Mouse (Mus musculus) hindbrain, embryonic 16.5 days (tissue): ENCODE results near the gene Cd300a. TPM values are rescaled to one million over a fixed set of nuclear protein-coding genes. Genes with fewer than 3 reads are reported as not detected.

Experiments used
- ATAC-seq: fragments of 200-750 bp; cut with Nextera tagmentation; 2 replicates; pipeline ENCODE4 v1.8.0; 2017; ENCODE audit warnings: moderate TSS enrichment, moderate library complexity
- H3K27ac ChIP-seq: fragments of 300-500 bp; sonication (generic); 2 replicates; pipeline ENCODE4 v1.5.1; 2014; ENCODE audit warnings: low read depth, mild to moderate bottlenecking, control low read depth, low read length, moderate library complexity
- H3K27me3 ChIP-seq: fragments of 300-500 bp; sonication (generic); replicated peaks from 2 replicates; pipeline ENCODE4 v1.6.1; 2014; ENCODE audit warnings: low read length; ENCODE audit not compliant: control insufficient read depth, insufficient read depth
- H3K36me3 ChIP-seq: fragments of 300-500 bp; sonication (generic); 2 replicates; pipeline ENCODE4 v1.6.1; 2014; ENCODE audit warnings: mild to moderate bottlenecking, low read length, moderate library complexity, mixed read lengths; ENCODE audit not compliant: control insufficient read depth, insufficient read depth
- H3K4me1 ChIP-seq: fragments of 300-500 bp; sonication (generic); 2 replicates; pipeline ENCODE4 v1.6.1; 2014; ENCODE audit warnings: low read depth, low read length; ENCODE audit not compliant: control insufficient read depth, insufficient read depth
- H3K4me2 ChIP-seq: fragments of 300-500 bp; sonication (generic); 2 replicates; pipeline ENCODE4 v1.6.1; 2014; ENCODE audit warnings: mild to moderate bottlenecking, low read length, control low read depth, moderate library complexity
- H3K4me3 ChIP-seq: fragments of 300-500 bp; sonication (generic); 2 replicates; pipeline ENCODE4 v1.5.1; 2014; ENCODE audit warnings: mild to moderate bottlenecking, low read length, control low read depth, moderate library complexity
- H3K9ac ChIP-seq: fragments of 300-500 bp; sonication (generic); 2 replicates; pipeline ENCODE4 v1.6.1; 2014; ENCODE audit warnings: low read depth, mild to moderate bottlenecking, control low read depth, low read length, moderate library complexity
- H3K9me3 ChIP-seq: fragments of 300-500 bp; sonication (generic); 2 replicates; pipeline ENCODE4 v1.6.1; 2014; ENCODE audit warnings: mild to moderate bottlenecking, low read length, moderate library complexity; ENCODE audit not compliant: control insufficient read depth
- WGBS: fragments of 180-500 bp; shearing (Covaris S2); extraction: QIAGEN DNeasy Blood & Tissue Kit; methylation state at CpG from one replicate; pipeline ENCODE4 v1.1.7; 2014; 5-methylcytosine and 5-hydroxymethylcytosine counted together
- polyA plus RNA-seq: library from polyadenylated mRNA; unstranded; fragments of >200 nt; fragmentation: Nextera tagmentation; extraction: Ambion mirVana; gene quantifications from 2 replicates; pipeline ENCODE4 v1.2.1, GENCODE M21; 2015

The Cd300a gene
- polyA plus RNA-seq, 1 experiment from 2014 or later = 1.6 TPM

DNA sequence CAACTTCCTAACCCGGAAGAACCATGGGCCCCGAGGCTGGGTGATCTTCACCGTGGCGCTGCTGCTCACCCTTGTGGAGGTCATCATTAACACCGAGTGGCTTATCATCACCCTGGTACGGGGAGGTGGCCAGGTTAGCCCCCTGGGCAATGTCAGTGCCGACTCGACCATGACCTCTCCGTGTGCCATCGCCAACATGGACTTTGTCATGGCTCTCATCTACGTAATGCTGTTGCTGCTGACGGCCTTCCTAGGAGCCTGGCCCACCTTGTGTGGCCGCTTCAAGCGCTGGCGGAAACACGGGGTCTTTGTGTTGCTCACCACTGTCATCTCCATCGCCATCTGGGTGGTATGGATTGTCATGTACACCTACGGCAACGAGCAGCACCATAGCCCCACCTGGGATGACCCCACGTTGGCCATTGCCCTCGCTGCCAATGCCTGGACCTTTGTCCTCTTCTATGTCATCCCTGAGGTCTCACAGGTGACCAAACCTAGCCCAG lies 25.9 kb upstream of the Cd300a start:
- Histone ChIP-seq H3K4me2 (no peak overlapping the region), H3K27me3 (no peaks in the 10 kb centered on the region), H3K27ac (no peak overlapping the region), H3K9me3 (no peaks in the 10 kb centered on the region), H3K4me3 (no peak overlapping the region), H3K36me3 (no peaks in the 10 kb centered on the region), H3K4me1 (peaks cover 4% of the 10 kb centered on the region; the same call in 1 of the 2 replicates), H3K9ac (no peak overlapping the region)
- no peak for ATAC-seq
- WGBS = 93% methylated on average over 21 of the region's 21 CpGs

DNA sequence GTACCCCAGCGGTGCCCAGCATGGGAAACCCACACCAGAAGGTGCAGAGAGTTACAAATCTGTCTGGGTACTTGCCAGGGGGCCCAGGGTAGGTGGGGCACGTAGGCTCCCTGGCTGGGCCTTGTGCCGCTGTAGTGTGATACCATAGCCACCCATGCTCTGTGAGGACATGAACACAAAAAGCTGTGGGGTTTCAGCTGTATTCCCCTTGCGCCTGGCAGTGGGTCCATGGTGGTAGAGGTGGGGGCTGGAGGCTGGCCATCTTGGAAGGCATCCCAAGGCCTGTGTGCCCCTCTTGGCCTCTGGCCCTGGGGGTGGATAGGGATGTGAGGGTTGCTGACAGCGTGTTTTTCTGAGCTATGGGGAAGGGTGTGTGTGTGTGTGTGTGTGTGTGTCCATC lies 23.8 kb upstream of the Cd300a start:
- H3K36me3 ChIP-seq = no peaks in the 10 kb centered on the region

GRCm38 (mm10) chr11:114866486-114867360 lies 23.1 kb upstream of the Cd300a start:
- 51% methylated on average over 10 of the region's 10 CpGs for WGBS
- H3K27ac ChIP-seq = no peak overlapping the region
- no peak for ATAC-seq

More for the DNA sequence above, 23.8 kb upstream of the Cd300a start:
- no peak for ATAC-seq
- Histone ChIP-seq H3K27me3 (no peaks in the 10 kb centered on the region), H3K9ac (no peak overlapping the region), H3K4me3 (no peak overlapping the region), H3K9me3 (no peaks in the 10 kb centered on the region), H3K4me1 (peaks cover 4% of the 10 kb centered on the region; the same call in 1 of the 2 replicates), H3K4me2 (no peak overlapping the region), H3K27ac (no peak overlapping the region)
- 60% methylated on average over 5 of the region's 5 CpGs for WGBS

GRCm38 (mm10) chr11:114867361-114868235 lies 22.2 kb upstream of the Cd300a start:
- Histone ChIP-seq H3K4me1 (peaks cover 4% of the 10 kb centered on the region; the same call in 1 of the 2 replicates), H3K27ac (no peak overlapping the region), H3K9ac (no peak overlapping the region), H3K27me3 (no peaks in the 10 kb centered on the region), H3K9me3 (no peaks in the 10 kb centered on the region), H3K36me3 (no peaks in the 10 kb centered on the region), H3K4me3 (no peak overlapping the region), H3K4me2 (no peak overlapping the region)
- no peak for ATAC-seq
- 64% methylated on average over 11 of the region's 11 CpGs for WGBS

More at GRCm38 (mm10) chr11:114866486-114867360, 23.1 kb upstream of the Cd300a start:
- Histone ChIP-seq H3K9me3 (no peaks in the 10 kb centered on the region), H3K4me2 (no peak overlapping the region), H3K9ac (no peak overlapping the region), H3K27me3 (no peaks in the 10 kb centered on the region), H3K4me3 (no peak overlapping the region), H3K36me3 (no peaks in the 10 kb centered on the region), H3K4me1 (peaks cover 4% of the 10 kb centered on the region; the same call in 1 of the 2 replicates)

DNA sequence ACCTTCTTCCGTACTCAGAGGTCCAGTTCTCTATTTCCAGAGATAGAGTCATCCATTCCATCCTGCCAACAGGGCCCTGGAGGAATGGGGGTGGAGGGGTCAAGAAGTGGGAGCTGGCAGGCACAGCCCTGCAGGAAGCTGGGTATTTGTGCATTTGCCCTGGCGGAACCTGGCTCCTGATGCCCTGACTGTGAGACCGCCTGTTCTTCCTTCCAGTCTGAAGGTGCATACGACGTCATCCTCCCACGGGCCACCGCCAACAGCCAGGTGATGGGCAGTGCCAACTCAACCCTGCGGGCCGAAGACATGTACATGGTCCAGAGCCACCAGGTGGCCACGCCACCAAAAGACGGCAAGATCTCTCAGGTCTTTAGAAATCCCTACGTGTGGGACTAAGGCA lies 21.6 kb upstream of the Cd300a start:
- no peak for ATAC-seq
- no peaks in the 10 kb centered on the region for H3K9me3 ChIP-seq
- no peak overlapping the region for H3K4me2 ChIP-seq
- H3K27ac ChIP-seq = no peak overlapping the region
- WGBS = 93% methylated on average over 12 of the region's 12 CpGs
- peaks cover 7% of the 10 kb centered on the region for H3K4me1 ChIP-seq
- H3K36me3 ChIP-seq = no peaks in the 10 kb centered on the region
- H3K27me3 ChIP-seq = no peaks in the 10 kb centered on the region
- H3K9ac ChIP-seq = no peak overlapping the region
- no peak overlapping the region for H3K4me3 ChIP-seq

DNA sequence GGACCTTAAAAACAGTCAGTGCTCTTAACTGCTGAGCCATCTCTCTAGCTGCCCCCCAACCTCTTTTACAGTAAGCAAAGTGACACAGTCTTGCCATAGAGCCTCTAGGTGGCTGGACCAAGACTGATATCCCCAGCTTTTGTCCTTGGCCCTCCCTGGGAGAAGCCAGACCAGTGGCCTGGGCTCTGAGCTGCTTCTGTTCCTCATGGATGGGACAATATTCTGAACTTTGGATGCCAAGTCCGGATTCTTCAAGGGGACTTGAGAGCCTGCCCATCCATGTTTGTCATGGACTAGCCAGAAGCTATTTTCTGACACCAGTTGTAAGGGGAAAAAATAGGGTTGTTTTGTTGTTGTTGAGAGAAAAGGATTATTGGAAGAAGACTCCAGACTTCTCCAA lies 20.1 kb upstream of the Cd300a start:
- no peaks in the 10 kb centered on the region for H3K27me3 ChIP-seq
- H3K36me3 ChIP-seq = no peaks in the 10 kb centered on the region
- peaks cover 7% of the 10 kb centered on the region for H3K4me1 ChIP-seq
- WGBS = 83% methylated on average over 1 of the region's 1 CpGs
- no peak overlapping the region for H3K4me3 ChIP-seq
- no peak overlapping the region for H3K9ac ChIP-seq
- ATAC-seq = no peak
- H3K9me3 ChIP-seq = no peaks in the 10 kb centered on the region
- no peak overlapping the region for H3K27ac ChIP-seq
- H3K4me2 ChIP-seq = no peak overlapping the region

GRCm38 (mm10) chr11:114871540-114871939 lies 18.3 kb upstream of the Cd300a start:
- Histone ChIP-seq H3K4me3 (no peak overlapping the region), H3K27ac (no peak overlapping the region), H3K9me3 (no peaks in the 10 kb centered on the region), H3K4me1 (peaks cover 7% of the 10 kb centered on the region), H3K27me3 (no peaks in the 10 kb centered on the region), H3K9ac (no peak overlapping the region), H3K4me2 (no peak overlapping the region), H3K36me3 (no peaks in the 10 kb centered on the region)
- ATAC-seq = no peak
- 75% methylated on average over 2 of the region's 2 CpGs for WGBS

- WGBS = 16% methylated on average over 6 of the region's 6 CpGs
- peaks cover 3% of the 10 kb centered on the region for H3K4me1 ChIP-seq
- no peaks in the 10 kb centered on the region for H3K36me3 ChIP-seq
- H3K4me2 ChIP-seq = no peak overlapping the region
- no peaks in the 10 kb centered on the region for H3K9me3 ChIP-seq
- no peaks in the 10 kb centered on the region for H3K27me3 ChIP-seq
- H3K9ac ChIP-seq = no peak overlapping the region
- no peak for ATAC-seq
- no peak overlapping the region for H3K4me3 ChIP-seq
- H3K27ac ChIP-seq = no peak overlapping the region
Observed at GRCm38 (mm10) chr11:114873022-114873817, 16.6 kb upstream of the Cd300a start.
